Mouse (Mus musculus): ENCODE measurements around the gene Hrc.

DNA sequence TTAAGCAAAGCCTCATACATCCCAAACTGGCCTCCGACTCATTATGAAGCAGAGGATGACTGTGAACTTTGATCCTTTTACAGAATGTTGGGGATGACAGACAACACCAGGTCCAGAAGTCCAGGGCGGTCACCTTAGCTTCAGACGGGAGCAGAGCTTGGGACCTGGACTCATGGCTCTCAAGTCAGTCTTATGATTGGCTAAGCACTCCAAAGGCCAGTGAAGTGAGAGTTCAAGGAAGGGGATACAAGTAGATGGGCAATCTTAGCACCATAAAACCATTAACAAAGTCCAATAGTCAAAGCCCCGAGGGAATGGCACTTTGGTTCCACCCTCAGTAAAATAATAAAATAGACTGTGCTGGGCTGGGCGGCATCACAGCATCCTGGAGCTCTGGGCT lies 12.0 kb upstream of the Hrc start:
- no peak for TF ChIP-seq CTCF (IDR thresholded peaks at IDR 0.05; ENCODE audit: borderline replicate concordance, insufficient read depth, low read length)
- TF ChIP-seq POLR2A (IDR thresholded peaks at IDR 0.05; ENCODE audit: low read depth, low read length), result no peak

Data from embryonic fibroblast, embryonic 13.5 days (primary cell).